Mouse (Mus musculus): ENCODE data around the gene Plxna4. TPM values are rescaled to one million over a fixed set of nuclear protein-coding genes. Genes with fewer than 3 reads are reported as not detected.
A peak's percentile ranks its signal among the peaks of the same experiment; 100 is the strongest.

Plxna4 gene
- polyA plus RNA-seq, 1 experiment from 2014 or later, result 11.0 TPM

GRCm38 (mm10) chr6:32357497-32357896, 230.5 kb downstream of the Plxna4 start:
- WGBS, result 72% methylated on average over 5 of the region's 5 CpGs
- no peaks in the 10 kb centered on the region for H3K36me3 ChIP-seq
- H3K9me3 ChIP-seq (replicated peaks), result no peaks in the 10 kb centered on the region
- no peaks in the 10 kb centered on the region for H3K27me3 ChIP-seq
- H3K4me1 ChIP-seq, result peaks cover 13% of the 10 kb centered on the region; the same call in 1 of the 2 replicates
- no peak overlapping the region for H3K4me2 ChIP-seq (replicated peaks)
- no peak overlapping the region for H3K9ac ChIP-seq
- H3K4me3 ChIP-seq, result no peak overlapping the region
- 0 out of 2 replicates have a peak overlapping the region, but pooled peaks have one; percentile 23 for H3K27ac ChIP-seq
- no peak for ATAC-seq (ENCODE audit: low FRiP score)

DNA sequence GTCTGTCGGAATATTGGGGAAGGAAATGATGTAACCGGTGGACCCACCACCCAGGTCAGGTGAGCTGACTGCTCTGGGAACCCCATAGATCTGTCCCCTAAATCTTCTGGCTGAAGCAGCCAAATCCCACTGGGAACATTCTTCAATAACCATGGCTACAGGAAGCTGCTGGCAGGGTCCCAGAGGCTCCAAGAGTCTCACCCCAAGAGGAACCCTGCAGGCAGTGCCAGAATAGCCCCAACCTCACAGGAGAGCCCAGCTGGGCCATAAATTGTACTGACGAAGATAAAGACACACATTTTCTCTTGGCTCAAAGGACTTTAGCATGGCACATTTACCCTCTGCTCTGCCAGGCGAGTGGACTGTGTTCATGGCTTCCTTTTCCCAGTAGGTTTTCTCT, 232.4 kb downstream of the Plxna4 start:
- H3K4me1 ChIP-seq, result peaks cover 13% of the 10 kb centered on the region; the same call in 1 of the 2 replicates
- ATAC-seq (ENCODE audit: low FRiP score), result no peak

DNA sequence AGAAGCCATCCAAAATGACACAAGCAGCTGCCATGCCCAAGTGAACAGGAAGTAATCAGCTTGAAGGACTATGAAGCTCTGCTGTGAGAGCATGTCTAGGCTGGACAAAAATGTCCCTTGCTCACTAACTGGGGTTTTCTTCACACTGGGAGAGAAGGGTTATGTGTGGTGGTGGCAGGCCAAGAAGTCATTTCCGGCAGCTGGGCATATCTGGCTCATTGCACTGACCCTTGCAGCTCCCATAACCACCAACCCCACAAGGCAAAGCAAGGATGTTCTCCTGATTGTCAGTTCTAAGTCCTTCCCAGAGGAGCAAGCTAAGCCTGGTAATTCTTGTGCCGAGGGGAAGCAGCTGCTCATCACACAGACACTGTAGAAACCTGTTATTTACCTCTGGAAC, 239.0 kb downstream of the Plxna4 start:
- Histone ChIP-seq H3K4me3 (no peak overlapping the region), H3K9me3 (replicated peaks) (no peaks in the 10 kb centered on the region), H3K4me2 (replicated peaks) (no peak overlapping the region), H3K4me1 (0 out of 2 replicates have a peak, but pooled peaks cover 2% of the 10 kb centered on the region), H3K9ac (no peak overlapping the region), H3K36me3 (no peaks in the 10 kb centered on the region), H3K27ac (no peak overlapping the region), H3K27me3 (no peaks in the 10 kb centered on the region)
- ATAC-seq (ENCODE audit: low FRiP score), result no peak
- 78% methylated on average over 2 of the region's 2 CpGs for WGBS

More for the DNA sequence above, 232.4 kb downstream of the Plxna4 start:
- Histone ChIP-seq H3K9me3 (replicated peaks) (no peaks in the 10 kb centered on the region), H3K27ac (no peak overlapping the region), H3K36me3 (no peaks in the 10 kb centered on the region), H3K9ac (no peak overlapping the region), H3K4me3 (no peak overlapping the region), H3K4me2 (replicated peaks) (no peak overlapping the region), H3K27me3 (no peaks in the 10 kb centered on the region)
- WGBS, result 76% methylated on average over 4 of the region's 4 CpGs

- ATAC-seq (ENCODE audit: low FRiP score), result no peak
- Histone ChIP-seq H3K4me2 (replicated peaks) (no peak overlapping the region), H3K36me3 (no peaks in the 10 kb centered on the region), H3K27ac (no peak overlapping the region), H3K9ac (no peak overlapping the region), H3K27me3 (no peaks in the 10 kb centered on the region), H3K4me3 (no peak overlapping the region), H3K9me3 (replicated peaks) (no peaks in the 10 kb centered on the region), H3K4me1 (0 out of 2 replicates have a peak, but pooled peaks cover 2% of the 10 kb centered on the region)
- WGBS, result 84% methylated on average over 6 of the region's 6 CpGs
Observed at GRCm38 (mm10) chr6:32348126-32348525, 239.9 kb downstream of the Plxna4 start.

DNA sequence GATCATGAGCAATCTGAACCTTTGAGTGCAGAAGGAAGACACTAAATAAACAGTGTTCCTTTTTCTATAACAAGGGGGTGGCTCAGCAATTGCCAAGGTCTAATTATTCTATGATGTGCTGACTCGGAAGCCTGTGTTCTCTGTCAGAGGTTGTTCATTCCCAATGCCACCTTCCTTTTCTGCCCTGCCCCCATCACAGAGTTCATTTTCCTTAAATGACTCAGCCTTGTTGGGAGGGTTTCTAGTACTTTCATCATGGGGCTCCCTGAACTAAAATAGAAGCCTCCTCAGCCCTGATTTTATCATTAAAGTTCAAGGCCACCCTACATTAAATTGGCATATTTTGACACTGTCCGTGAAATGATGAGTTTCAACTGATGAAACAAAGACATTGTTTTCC, 242.0 kb downstream of the Plxna4 start:
- Histone ChIP-seq H3K4me3 (no peak overlapping the region), H3K36me3 (no peaks in the 10 kb centered on the region), H3K4me1 (peaks cover 2% of the 10 kb centered on the region; the same call in 1 of the 2 replicates), H3K27me3 (no peaks in the 10 kb centered on the region), H3K27ac (no peak overlapping the region), H3K9ac (no peak overlapping the region), H3K4me2 (replicated peaks) (no peak overlapping the region), H3K9me3 (replicated peaks) (no peaks in the 10 kb centered on the region)
- 80% methylated on average over 2 of the region's 2 CpGs for WGBS
- ATAC-seq (ENCODE audit: low FRiP score), result no peak

- Histone ChIP-seq H3K4me1 (peaks cover 12% of the 10 kb centered on the region), H3K9me3 (replicated peaks) (no peaks in the 10 kb centered on the region), H3K36me3 (no peaks in the 10 kb centered on the region), H3K4me3 (no peak overlapping the region), H3K27ac (no peak overlapping the region), H3K9ac (no peak overlapping the region), H3K4me2 (replicated peaks) (no peak overlapping the region), H3K27me3 (no peaks in the 10 kb centered on the region)
- no peak for ATAC-seq (ENCODE audit: low FRiP score)
- WGBS, result 78% methylated on average over 8 of the region's 8 CpGs
Observed at GRCm38 (mm10) chr6:32342727-32343126, 245.3 kb downstream of the Plxna4 start.

DNA sequence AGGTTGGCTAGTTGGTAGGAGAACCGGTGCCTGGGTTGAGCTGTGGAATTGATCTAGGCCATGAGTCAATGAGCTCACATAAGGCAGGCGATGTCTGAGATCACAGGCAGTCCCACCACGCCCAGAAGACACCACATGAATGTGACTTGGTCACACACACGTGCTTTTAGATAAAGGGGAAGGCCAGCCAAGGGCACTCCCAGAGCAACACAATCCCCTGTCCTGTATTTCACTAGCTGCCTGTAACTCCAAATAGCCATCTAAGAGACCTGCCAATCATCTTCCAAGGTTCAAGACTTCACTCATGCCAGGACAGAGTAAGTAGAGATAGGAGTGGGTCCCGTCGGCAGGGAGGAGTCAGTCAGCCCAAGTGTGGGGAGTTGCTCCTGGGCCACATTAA, 245.7 kb downstream of the Plxna4 start:
- no peaks in the 10 kb centered on the region for H3K36me3 ChIP-seq
- no peak overlapping the region for H3K27ac ChIP-seq
- ATAC-seq (ENCODE audit: low FRiP score), result no peak
- 82% methylated on average over 6 of the region's 6 CpGs for WGBS
- no peak overlapping the region for H3K9ac ChIP-seq
- no peak overlapping the region for H3K4me3 ChIP-seq
- no peak overlapping the region for H3K4me2 ChIP-seq (replicated peaks)
- H3K9me3 ChIP-seq (replicated peaks), result no peaks in the 10 kb centered on the region
- peaks cover 12% of the 10 kb centered on the region for H3K4me1 ChIP-seq
- H3K27me3 ChIP-seq, result no peaks in the 10 kb centered on the region

- H3K9ac ChIP-seq, result no peak overlapping the region
- no peak overlapping the region for H3K4me2 ChIP-seq (replicated peaks)
- no peaks in the 10 kb centered on the region for H3K27me3 ChIP-seq
- WGBS, result 51% methylated on average over 8 of the region's 8 CpGs
- H3K4me1 ChIP-seq, result peaks cover 10% of the 10 kb centered on the region
- H3K9me3 ChIP-seq (replicated peaks), result no peaks in the 10 kb centered on the region
- H3K36me3 ChIP-seq, result no peaks in the 10 kb centered on the region
- no peak for ATAC-seq (ENCODE audit: low FRiP score)
- H3K27ac ChIP-seq, result no peak overlapping the region
- H3K4me3 ChIP-seq, result no peak overlapping the region
Observed at GRCm38 (mm10) chr6:32338416-32338943, 249.5 kb downstream of the Plxna4 start.

GRCm38 (mm10) chr6:32331281-32331680, 256.7 kb downstream of the Plxna4 start:
- Histone ChIP-seq H3K27ac (no peak overlapping the region), H3K4me3 (no peak overlapping the region), H3K36me3 (no peaks in the 10 kb centered on the region), H3K27me3 (peaks cover 5% of the 10 kb centered on the region; the same call in 1 of the 2 replicates), H3K4me1 (peaks cover 21% of the 10 kb centered on the region), H3K9me3 (replicated peaks) (no peaks in the 10 kb centered on the region), H3K9ac (no peak overlapping the region), H3K4me2 (replicated peaks) (no peak overlapping the region)
- ATAC-seq (ENCODE audit: low FRiP score), result 0 out of 2 replicates have a peak, but pooled peaks have one; percentile 52

GRCm38 (mm10) chr6:32330034-32330795, 257.8 kb downstream of the Plxna4 start:
- Histone ChIP-seq H3K9me3 (replicated peaks) (no peaks in the 10 kb centered on the region), H3K36me3 (no peaks in the 10 kb centered on the region), H3K9ac (no peak overlapping the region), H3K27me3 (peaks cover 5% of the 10 kb centered on the region; the same call in 1 of the 2 replicates), H3K27ac (no peak overlapping the region), H3K4me1 (peaks cover 21% of the 10 kb centered on the region), H3K4me2 (replicated peaks) (no peak overlapping the region), H3K4me3 (no peak overlapping the region)
- ATAC-seq (ENCODE audit: low FRiP score), result no peak
- WGBS, result 78% methylated on average over 9 of the region's 9 CpGs

DNA sequence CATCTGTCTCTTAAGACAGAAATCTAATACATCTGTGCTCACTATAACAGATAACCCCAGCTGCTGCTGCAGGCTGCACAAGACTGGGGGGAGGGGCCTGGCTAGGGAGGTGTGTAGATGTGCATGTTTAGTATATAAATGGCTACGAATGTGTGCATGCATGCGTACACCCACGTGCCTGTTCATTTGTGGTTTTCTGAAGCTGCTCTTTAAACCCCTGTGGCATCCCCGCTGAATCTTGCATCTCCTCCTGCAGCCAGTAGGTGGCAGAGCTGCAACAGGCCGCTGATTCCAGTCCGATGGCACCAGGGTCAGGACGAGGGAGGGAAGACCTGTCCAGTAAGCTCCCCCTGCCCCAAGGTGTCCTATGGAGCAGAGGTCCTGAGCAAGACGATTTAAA, 260.0 kb downstream of the Plxna4 start:
- H3K9me3 ChIP-seq (replicated peaks), result no peaks in the 10 kb centered on the region
- no peak overlapping the region for H3K4me3 ChIP-seq
- H3K4me2 ChIP-seq (replicated peaks), result no peak overlapping the region
- no peaks in the 10 kb centered on the region for H3K36me3 ChIP-seq
- no peak overlapping the region for H3K27ac ChIP-seq
- no peak overlapping the region for H3K9ac ChIP-seq
- ATAC-seq (ENCODE audit: low FRiP score), result peak; percentile 74
- peaks cover 5% of the 10 kb centered on the region; the same call in 1 of the 2 replicates for H3K27me3 ChIP-seq
- 2% methylated on average over 8 of the region's 8 CpGs for WGBS
- peaks cover 21% of the 10 kb centered on the region for H3K4me1 ChIP-seq

DNA sequence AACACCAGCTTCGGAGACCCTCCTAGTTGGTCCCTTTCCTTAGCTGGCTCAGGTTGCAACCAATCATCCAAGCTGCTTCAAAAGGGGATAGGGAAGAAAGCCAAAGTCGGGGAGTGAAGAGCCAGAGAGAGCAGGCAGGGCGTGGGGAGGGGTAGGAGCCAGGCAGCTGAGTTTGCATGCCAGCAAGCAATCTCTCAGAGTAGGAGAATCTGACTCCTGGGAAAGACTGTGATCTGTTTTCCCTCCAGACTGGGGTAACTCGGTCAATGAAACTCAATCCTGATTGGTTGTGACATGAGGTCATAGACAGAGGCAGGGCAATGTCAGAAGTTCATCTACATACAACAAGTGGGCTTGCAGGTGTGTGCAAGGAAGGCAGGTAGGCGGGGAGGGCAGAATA, 260.8 kb downstream of the Plxna4 start:
- no peak overlapping the region for H3K27ac ChIP-seq
- H3K4me1 ChIP-seq, result peaks cover 21% of the 10 kb centered on the region
- H3K9ac ChIP-seq, result no peak overlapping the region
- no peaks in the 10 kb centered on the region for H3K36me3 ChIP-seq
- no peak for ATAC-seq (ENCODE audit: low FRiP score)
- peaks cover 5% of the 10 kb centered on the region; the same call in 1 of the 2 replicates for H3K27me3 ChIP-seq
- no peak overlapping the region for H3K4me2 ChIP-seq (replicated peaks)
- H3K4me3 ChIP-seq, result no peak overlapping the region
- WGBS, result 19% methylated on average over 5 of the region's 5 CpGs
- H3K9me3 ChIP-seq (replicated peaks), result no peaks in the 10 kb centered on the region

GRCm38 (mm10) chr6:32326406-32326805, 261.6 kb downstream of the Plxna4 start:
- WGBS, result 91% methylated on average over 5 of the region's 5 CpGs
- no peak overlapping the region for H3K4me2 ChIP-seq (replicated peaks)
- ATAC-seq (ENCODE audit: low FRiP score), result no peak
- H3K9me3 ChIP-seq (replicated peaks), result no peaks in the 10 kb centered on the region
- peaks cover 21% of the 10 kb centered on the region for H3K4me1 ChIP-seq
- H3K4me3 ChIP-seq, result no peak overlapping the region
- H3K27ac ChIP-seq, result no peak overlapping the region
- peaks cover 5% of the 10 kb centered on the region; the same call in 1 of the 2 replicates for H3K27me3 ChIP-seq
- no peak overlapping the region for H3K9ac ChIP-seq
- H3K36me3 ChIP-seq, result no peaks in the 10 kb centered on the region
